Mouse (Mus musculus) thymus, adult 2 months (tissue): ENCODE measurements around the gene Park7.

Experiments
- CTCF ChIP-seq: fragments of 200-500 bp; IDR thresholded peaks from 2 replicates; pipeline ENCODE4 v1.5.1; 2012; ENCODE audit warnings: mild to moderate bottlenecking, control low read depth, low read length, moderate library complexity, borderline replicate concordance; ENCODE audit not compliant: control insufficient read depth, poor library complexity, insufficient read depth; ENCODE audit errors: extremely low read depth
- POLR2A ChIP-seq: fragments of 200-500 bp; IDR thresholded peaks from 2 replicates; pipeline ENCODE4 v1.6.1; 2012; ENCODE audit warnings: mild to moderate bottlenecking, low read length, control low read depth, moderate library complexity; ENCODE audit not compliant: control insufficient read depth, poor library complexity, insufficient read depth; ENCODE audit errors: extremely low read depth

DNA sequence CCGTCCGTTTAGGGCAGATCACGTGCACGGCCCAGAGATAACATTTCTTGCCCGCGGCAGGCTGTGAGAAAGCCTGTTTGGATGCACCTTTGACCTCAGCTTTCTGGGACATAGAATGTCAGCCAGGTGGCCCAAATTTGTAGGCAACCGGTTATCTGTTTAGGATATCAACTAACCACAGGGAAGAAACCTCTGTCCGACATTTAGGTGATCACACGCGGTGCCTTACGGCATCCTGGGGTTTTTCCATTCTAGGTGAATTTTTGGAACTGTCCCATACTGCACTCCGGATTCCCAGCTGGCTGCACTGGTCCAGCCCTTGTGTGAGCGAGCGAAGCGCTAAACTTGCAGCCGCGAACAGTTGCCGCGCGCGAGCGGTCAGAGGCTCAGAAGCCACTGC is 34.6 kb downstream of the Park7 start:
- TF ChIP-seq POLR2A (no peak), CTCF (no peak)
